Mouse (Mus musculus) adipose tissue, adult 10 weeks (tissue): Measurements from ENCODE around the gene Ptpn23. TPM values are rescaled to one million over a fixed set of nuclear protein-coding genes. Genes with fewer than 3 reads are reported as not detected.

Experiments
- polyA plus RNA-seq: library from polyadenylated mRNA; stranded (reverse); fragments of 350-450 nt; fragmentation: Illumina TruSeq; extraction: RNeasy Lipid Tissue Mini Kit (QIAGEN cat#74804); gene quantifications from one replicate; pipeline ENCODE4 v1.2.3, GENCODE M21; 2014; ENCODE audit warnings: low read depth, low replicate concordance

Ptpn23 gene
- polyA plus RNA-seq: 30.8 TPM

GRCm38 (mm10) chr9:110408099-110408773 is at the start of gene Ptpn23:
TSS of gene Ptpn23 (minus strand) at chr9:110408213.

GRCm38 (mm10) chr9:110419511-110420112 is 11.6 kb upstream of the Ptpn23 start, which contains the start of gene Ngp:
TSS of gene Ngp (plus strand) at chr9:110419747.

Other genes starting within 250 kb of the Ptpn23 start
- gene Cspg5, start 164.4 kb downstream of the Ptpn23 start, polyA plus RNA-seq: 0.96 TPM
- 7.6 TPM for gene Elp6, start 103.0 kb downstream of the Ptpn23 start, polyA plus RNA-seq
- gene Scap, start 74.9 kb downstream of the Ptpn23 start, polyA plus RNA-seq: 52.1 TPM
- not detected for gene Ngp, start 11.5 kb upstream of the Ptpn23 start, polyA plus RNA-seq
- 10.0 TPM for gene Klhl18, start 68.5 kb upstream of the Ptpn23 start, polyA plus RNA-seq
- gene Kif9, start 68.7 kb upstream of the Ptpn23 start, polyA plus RNA-seq: 9.6 TPM
- gene Setd2, start 124.4 kb upstream of the Ptpn23 start, polyA plus RNA-seq: 36.5 TPM
- gene Nradd, start 216.2 kb upstream of the Ptpn23 start, polyA plus RNA-seq: 11.8 TPM
- 10.3 TPM for gene Nbeal2, start 245.9 kb upstream of the Ptpn23 start, polyA plus RNA-seq
- gene Ccdc12, start 248.3 kb upstream of the Ptpn23 start, polyA plus RNA-seq: 64.3 TPM